9 mouse cellular contexts compared by ENCODE assay signal in genomic region chr3:104059001-104059622, GRCm38 (mm10).
DNase-seq lines count a peak whose midpoint lies in the region; ATAC-seq and TF ChIP-seq lines count a peak whose summit lies in the region.
"Had no signal": no experiment of that assay in that cellular context is flagged by ENCODE, and none has a peak within 500 bp of the region (broad histone marks: within the 10 kb centered on the region; RNA-seq: fewer than 3 reads in every experiment).

No protein-coding gene starts in this region.

- H3K36me3 ChIP-seq in forebrain, embryonic 15.5 days: no peaks in the 10 kb centered on the region
- H3K36me3 ChIP-seq: limb, embryonic 12.5 days had no signal

- intact Hi-C loops in gastrocnemius, adult 2 months (cut with DNase I): no loop called here
- intact Hi-C loops in heart, postnatal 25 days (cut with DNase I): no loop called here

- peak; percentile 98 for ATAC-seq in forebrain, embryonic 15.5 days (replicated peaks)
- no peak for ATAC-seq in inflammation-experienced regulatory T-cells, adult 6 months

- no peak for TF ChIP-seq CTCF in gastrocnemius, adult 2 months (IDR thresholded peaks at IDR 0.05)

- peak overlapping the region; percentile 23 for H3K4me2 ChIP-seq in forebrain, embryonic 15.5 days (replicated peaks)
- H3K4me2 ChIP-seq: limb, embryonic 12.5 days had no signal

- 5% methylated on average over 6 of the region's 6 CpGs for WGBS in forebrain, embryonic 15.5 days

- H3K27ac ChIP-seq in gastrocnemius, adult 2 months: no peak overlapping the region
- peak overlapping the region; percentile 82 for H3K27ac ChIP-seq in forebrain, embryonic 15.5 days (replicated peaks)
- H3K27ac ChIP-seq: limb, embryonic 12.5 days had no signal

- no peaks in the 10 kb centered on the region for H3K9me3 ChIP-seq in forebrain, embryonic 15.5 days
- H3K9me3 ChIP-seq: limb, embryonic 12.5 days had no signal

- no peak overlapping the region for H3K9ac ChIP-seq in forebrain, embryonic 15.5 days (replicated peaks)
- H3K9ac ChIP-seq: limb, embryonic 12.5 days had no signal

- H3K4me3 ChIP-seq in gastrocnemius, adult 2 months: peak overlapping the region; percentile 17; the same call in 1 of the 2 replicates
- H3K4me3 ChIP-seq in forebrain, embryonic 15.5 days: no peak overlapping the region
- H3K4me3 ChIP-seq: limb, embryonic 12.5 days had no signal

- H3K4me1 ChIP-seq in forebrain, embryonic 15.5 days: peaks cover 12% of the 10 kb centered on the region
- H3K4me1 ChIP-seq: limb, embryonic 12.5 days had no signal

- DNase-seq in gastrocnemius, adult 2 months: no peak
- DNase-seq in gastrocnemius, adult 8-10 months (ENCODE audit: low spot score in 2 of 2): no peak
- DNase-seq in layer of hippocampus, postnatal 36 days: peak; percentile 28 to 48
- DNase-seq in right cerebral cortex, adult 2 months (ENCODE audit: low spot score in 2 of 2): peak; percentile 39 to 63
- no peak for DNase-seq in gastrocnemius, postnatal 4 days (ENCODE audit: low spot score in 2 of 2)
- DNase-seq in heart, postnatal 25 days (ENCODE audit: low spot score): no peak

- no peaks in the 10 kb centered on the region for H3K27me3 ChIP-seq in forebrain, embryonic 15.5 days
- H3K27me3 ChIP-seq: limb, embryonic 12.5 days had no signal

Comparison
In these comparisons a context has a peak if more than half of its experiments do, and no peak if none do; other contexts are left out.
1. DNase-seq: peak in layer of hippocampus, postnatal 36 days (2 of 2) and right cerebral cortex, adult 2 months (2 of 2); none in gastrocnemius, adult 2 months (single experiment), gastrocnemius, adult 8-10 months (0 of 2), gastrocnemius, postnatal 4 days (0 of 2) and heart, postnatal 25 days (single experiment).